Mouse (Mus musculus) lung, embryonic 16.5 days (tissue): ENCODE measurements around the gene Cox14. TPM values are rescaled to one million over a fixed set of nuclear protein-coding genes. Genes with fewer than 3 reads are reported as not detected.
A peak's percentile ranks its signal among the peaks of the same experiment; 100 is the strongest.

Source experiments
- ATAC-seq: fragments of 200-750 bp; cut with Nextera tagmentation; 2 replicates; pipeline ENCODE4 v1.8.0; 2017; ENCODE audit warnings: low read depth, mild to moderate bottlenecking, moderate library complexity
- H3K27ac ChIP-seq: fragments of 300-500 bp; sonication (generic); 2 replicates; pipeline ENCODE4 v1.5.1; 2014; ENCODE audit warnings: mild to moderate bottlenecking, control low read depth, low read length
- H3K27me3 ChIP-seq: fragments of 300-500 bp; sonication (generic); 2 replicates; pipeline ENCODE4 v1.6.1; 2014; ENCODE audit warnings: low read depth, low read length, mixed read lengths; ENCODE audit not compliant: control insufficient read depth, insufficient read depth
- H3K36me3 ChIP-seq: fragments of 300-500 bp; sonication (generic); 2 replicates; pipeline ENCODE4 v1.6.1; 2014; ENCODE audit warnings: low read length; ENCODE audit not compliant: control insufficient read depth, insufficient read depth
- H3K4me1 ChIP-seq: fragments of 300-500 bp; sonication (generic); replicated peaks from 2 replicates; pipeline ENCODE4 v1.6.1; 2014; ENCODE audit warnings: low read length, mixed read lengths; ENCODE audit not compliant: control insufficient read depth, insufficient read depth
- H3K4me2 ChIP-seq: fragments of 300-500 bp; sonication (generic); 2 replicates; pipeline ENCODE4 v1.6.1; 2014; ENCODE audit warnings: low read depth, low read length, control low read depth
- H3K4me3 ChIP-seq: fragments of 300-500 bp; sonication (generic); 2 replicates; pipeline ENCODE4 v1.5.1; 2014; ENCODE audit warnings: mild to moderate bottlenecking, low read length, control low read depth
- H3K9ac ChIP-seq: fragments of 300-500 bp; sonication (generic); 2 replicates; pipeline ENCODE4 v1.6.1; 2014; ENCODE audit warnings: low read length, control low read depth
- H3K9me3 ChIP-seq: fragments of 300-500 bp; sonication (generic); 2 replicates; pipeline ENCODE4 v1.6.1; 2016; ENCODE audit warnings: low read length; ENCODE audit not compliant: control insufficient read depth
- WGBS: fragments of 180-500 bp; shearing (Covaris S2); extraction: QIAGEN DNeasy Blood & Tissue Kit; methylation state at CpG from one replicate; pipeline ENCODE4 v1.1.7; 2014; 5-methylcytosine and 5-hydroxymethylcytosine counted together
- polyA plus RNA-seq: library from polyadenylated mRNA; unstranded; fragments of >200 nt; fragmentation: Nextera tagmentation; extraction: Ambion mirVana; gene quantifications from 2 replicates; pipeline ENCODE4 v1.2.1, GENCODE M21; 2015

Cox14 gene
- polyA plus RNA-seq, result 148 and 164 TPM in 2 replicates

GRCm38 (mm10) chr15:99725341-99726155 lies at the start of gene Cox14:
Gene Cox14, plus strand, starts transcription at chr15:99725618.
- Histone ChIP-seq H3K36me3 (peaks cover 18% of the 10 kb centered on the region), H3K4me3 (peak within 1 kb of the TSS; percentile 65), H3K27ac (peak within 1 kb of the TSS; percentile 95), H3K4me1 (peaks cover 27% of the 10 kb centered on the region), H3K27me3 (no peaks in the 10 kb centered on the region), H3K9me3 (peaks cover 6% of the 10 kb centered on the region), H3K9ac (peak within 1 kb of the TSS; percentile 82), H3K4me2 (peak within 1 kb of the TSS; percentile 86)
- WGBS, result under 1% methylated on average over 54 of the region's 68 CpGs
- peak; percentile 94 for ATAC-seq

GRCm38 (mm10) chr15:99677089-99677488 lies 48.3 kb upstream of the Cox14 start:
- Histone ChIP-seq H3K9ac (no peak overlapping the region), H3K4me3 (no peak overlapping the region), H3K36me3 (no peaks in the 10 kb centered on the region), H3K27me3 (peaks cover 16% of the 10 kb centered on the region), H3K4me2 (no peak overlapping the region), H3K9me3 (no peaks in the 10 kb centered on the region), H3K4me1 (peaks cover 3% of the 10 kb centered on the region), H3K27ac (no peak overlapping the region)
- 0 out of 2 replicates have a peak, but pooled peaks have one; percentile 35 for ATAC-seq
- WGBS, result 33% methylated on average over 8 of the region's 8 CpGs

DNA sequence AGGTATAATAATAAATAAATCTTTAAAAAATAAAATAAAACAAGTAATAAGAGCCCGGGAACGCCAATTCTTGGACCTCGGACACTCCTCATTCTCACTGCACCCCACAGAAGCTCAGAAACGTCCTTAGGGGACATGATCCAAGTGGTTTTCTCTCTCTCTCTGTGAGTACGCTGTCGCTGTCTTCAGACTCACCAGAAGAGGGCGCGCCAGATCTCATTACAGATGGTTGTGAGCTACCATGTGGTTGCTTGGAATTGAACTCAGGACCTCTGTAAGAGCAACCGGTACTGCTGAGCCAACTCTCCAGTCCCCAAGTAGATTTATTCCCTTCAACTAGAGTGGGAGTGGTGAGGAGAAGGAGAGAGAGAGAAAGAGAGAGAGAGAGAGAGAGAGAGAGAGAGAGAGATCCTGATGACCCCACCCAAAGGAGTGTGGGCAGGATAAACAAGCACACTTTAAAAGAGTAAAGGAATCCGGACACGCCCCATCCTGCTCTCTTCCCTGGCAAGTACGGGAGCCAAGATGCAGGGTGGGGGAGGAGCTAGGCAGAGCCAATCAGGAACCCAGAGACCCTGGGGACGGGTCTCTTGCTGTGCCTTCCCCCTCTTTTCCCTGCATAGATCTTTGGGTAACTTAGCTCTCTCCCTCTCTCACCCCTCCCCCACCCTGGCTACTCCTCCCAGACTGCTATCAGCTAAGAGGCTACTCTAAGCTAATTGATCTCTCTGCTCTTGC lies 47.2 kb upstream of the Cox14 start:
- 13% methylated on average over 13 of the region's 13 CpGs for WGBS
- Histone ChIP-seq H3K4me2 (no peak overlapping the region), H3K36me3 (no peaks in the 10 kb centered on the region), H3K9me3 (no peaks in the 10 kb centered on the region), H3K9ac (no peak overlapping the region), H3K4me3 (no peak overlapping the region), H3K27me3 (peaks cover 10% of the 10 kb centered on the region), H3K4me1 (peaks cover 3% of the 10 kb centered on the region), H3K27ac (no peak overlapping the region)
- peak; percentile 60; the same call in 1 of the 2 replicates for ATAC-seq

- no peak overlapping the region for H3K4me3 ChIP-seq
- H3K27ac ChIP-seq, result no peak overlapping the region
- H3K27me3 ChIP-seq, result peaks cover 4% of the 10 kb centered on the region
- H3K9me3 ChIP-seq, result no peaks in the 10 kb centered on the region
- H3K9ac ChIP-seq, result no peak overlapping the region
- H3K36me3 ChIP-seq, result no peaks in the 10 kb centered on the region
- H3K4me2 ChIP-seq, result no peak overlapping the region
- 51% methylated on average over 7 of the region's 7 CpGs for WGBS
- no peak for ATAC-seq
- peaks cover 3% of the 10 kb centered on the region for H3K4me1 ChIP-seq
These were observed 46.4 kb upstream of the Cox14 start for GRCm38 (mm10) chr15:99679008-99679407.

DNA sequence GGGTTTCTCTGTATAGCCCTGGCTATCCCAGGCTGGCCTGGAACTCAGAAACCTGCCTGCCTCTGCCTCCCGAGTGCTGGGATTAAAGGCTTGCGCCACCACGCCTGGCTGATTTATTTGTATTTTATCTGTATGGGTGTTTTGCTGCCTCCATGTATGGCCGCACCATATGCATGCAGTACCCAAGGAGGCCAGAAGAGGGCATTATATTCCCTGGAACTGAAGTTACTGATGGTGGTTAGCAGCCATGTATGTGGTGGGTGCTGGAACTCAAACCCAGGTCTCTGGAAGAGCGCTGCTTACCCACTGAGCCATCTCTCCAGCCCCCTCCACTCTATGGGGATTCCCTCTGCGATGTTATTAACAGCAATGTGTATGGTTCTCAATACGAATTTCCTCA lies 42.5 kb upstream of the Cox14 start:
- H3K9me3 ChIP-seq, result no peaks in the 10 kb centered on the region
- H3K4me1 ChIP-seq, result peaks cover 3% of the 10 kb centered on the region
- H3K4me2 ChIP-seq, result no peak overlapping the region
- no peaks in the 10 kb centered on the region for H3K36me3 ChIP-seq
- no peak overlapping the region for H3K9ac ChIP-seq
- no peak overlapping the region for H3K4me3 ChIP-seq
- no peak overlapping the region for H3K27ac ChIP-seq
- no peaks in the 10 kb centered on the region for H3K27me3 ChIP-seq
- no peak for ATAC-seq
- 86% methylated on average over 7 of the region's 7 CpGs for WGBS

GRCm38 (mm10) chr15:99684156-99684555 lies 41.3 kb upstream of the Cox14 start:
- ATAC-seq, result no peak
- WGBS, result 86% methylated on average over 5 of the region's 5 CpGs
- H3K27me3 ChIP-seq, result no peaks in the 10 kb centered on the region

GRCm38 (mm10) chr15:99688712-99689111 lies 36.7 kb upstream of the Cox14 start:
- no peaks in the 10 kb centered on the region for H3K4me1 ChIP-seq
- no peaks in the 10 kb centered on the region for H3K9me3 ChIP-seq
- no peak overlapping the region for H3K4me2 ChIP-seq
- ATAC-seq, result peak; percentile 57; the same call in 1 of the 2 replicates
- H3K27me3 ChIP-seq, result no peaks in the 10 kb centered on the region
- no peak overlapping the region for H3K4me3 ChIP-seq
- H3K36me3 ChIP-seq, result no peaks in the 10 kb centered on the region
- WGBS, result 2% methylated on average over 4 of the region's 4 CpGs
- H3K27ac ChIP-seq, result no peak overlapping the region
- H3K9ac ChIP-seq, result no peak overlapping the region

More at GRCm38 (mm10) chr15:99684156-99684555, 41.3 kb upstream of the Cox14 start:
- no peaks in the 10 kb centered on the region for H3K9me3 ChIP-seq
- no peaks in the 10 kb centered on the region for H3K36me3 ChIP-seq
- no peak overlapping the region for H3K9ac ChIP-seq
- H3K27ac ChIP-seq, result no peak overlapping the region
- H3K4me2 ChIP-seq, result no peak overlapping the region
- no peaks in the 10 kb centered on the region for H3K4me1 ChIP-seq
- no peak overlapping the region for H3K4me3 ChIP-seq

DNA sequence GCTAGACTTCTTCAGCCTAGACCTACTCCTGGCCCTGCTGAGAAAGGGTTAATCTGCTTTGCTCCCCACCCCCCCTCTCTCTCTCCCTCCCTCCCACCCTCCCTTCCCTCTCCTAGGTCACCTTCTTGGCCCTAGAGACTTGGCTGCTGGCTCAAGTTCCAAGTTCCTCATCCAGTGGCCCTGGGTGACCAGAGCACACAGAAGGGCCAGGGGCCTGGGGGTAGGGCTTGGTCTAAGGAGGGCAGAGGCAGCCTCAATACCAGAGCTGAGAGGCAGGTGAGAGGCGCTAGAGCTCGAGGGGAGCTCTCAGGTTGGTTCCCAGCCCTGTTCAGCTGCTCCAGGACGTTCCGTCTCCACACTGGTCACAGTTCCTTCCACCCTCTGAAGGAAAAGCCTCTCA lies 34.5 kb upstream of the Cox14 start:
- Histone ChIP-seq H3K27me3 (no peaks in the 10 kb centered on the region), H3K4me2 (no peak overlapping the region), H3K9me3 (no peaks in the 10 kb centered on the region), H3K27ac (no peak overlapping the region), H3K4me3 (no peak overlapping the region), H3K4me1 (no peaks in the 10 kb centered on the region), H3K36me3 (no peaks in the 10 kb centered on the region), H3K9ac (no peak overlapping the region)
- ATAC-seq, result no peak
- 11% methylated on average over 4 of the region's 4 CpGs for WGBS

- Histone ChIP-seq H3K4me3 (no peak overlapping the region), H3K9ac (no peak overlapping the region), H3K4me2 (no peak overlapping the region), H3K36me3 (no peaks in the 10 kb centered on the region), H3K4me1 (no peaks in the 10 kb centered on the region), H3K9me3 (no peaks in the 10 kb centered on the region), H3K27ac (no peak overlapping the region), H3K27me3 (no peaks in the 10 kb centered on the region)
- 35% methylated on average over 9 of the region's 9 CpGs for WGBS
- ATAC-seq, result no peak
These were observed 33.4 kb upstream of the Cox14 start for GRCm38 (mm10) chr15:99691976-99692375.
